Mouse (Mus musculus) v-Abl transformed pro-B cells (cell line): ENCODE measurements at regions not wholly inside any gene's neighbourhood (a gene's known extent, or its start where the extent isn't known, plus 50 kb on each side); places are given as distances from the start of the nearest gene placed in this dataset.
"Not testable (repeated sequence)": the region's sequence is repeated elsewhere in the genome, so short reads cannot be mapped to it uniquely, and the experiment has no call there.

ENCODE experiments used
- in situ Hi-C, 2 experiments: fragments of 400-800 bp; cut with MboI; formaldehyde crosslinking; loops; one replicate each; pipeline ENCODE4 v1.15.1; 2025; ENCODE audit not compliant: unreplicated experiment in 2 of 2

DNA sequence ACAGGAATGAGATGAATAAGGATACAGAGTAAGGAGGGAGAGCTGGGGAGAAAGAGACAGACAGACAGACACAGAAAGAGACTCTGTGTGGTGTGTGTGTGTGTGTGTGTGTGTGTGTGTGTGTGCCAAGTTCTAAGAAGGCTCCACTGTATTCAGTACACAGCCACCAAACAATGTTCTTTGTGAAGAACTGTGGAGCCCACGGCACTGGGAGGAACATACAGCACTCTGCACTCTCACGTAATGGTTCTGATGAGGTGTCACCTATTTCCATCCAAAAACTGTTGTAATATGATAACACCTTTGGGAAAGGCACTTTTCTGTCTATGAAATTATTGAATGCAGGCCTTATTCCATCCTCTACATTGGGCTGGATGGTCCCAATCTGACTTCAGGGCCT, 184.8 kb upstream of the Meox2 start:
- in situ Hi-C loops: no loop called here

DNA sequence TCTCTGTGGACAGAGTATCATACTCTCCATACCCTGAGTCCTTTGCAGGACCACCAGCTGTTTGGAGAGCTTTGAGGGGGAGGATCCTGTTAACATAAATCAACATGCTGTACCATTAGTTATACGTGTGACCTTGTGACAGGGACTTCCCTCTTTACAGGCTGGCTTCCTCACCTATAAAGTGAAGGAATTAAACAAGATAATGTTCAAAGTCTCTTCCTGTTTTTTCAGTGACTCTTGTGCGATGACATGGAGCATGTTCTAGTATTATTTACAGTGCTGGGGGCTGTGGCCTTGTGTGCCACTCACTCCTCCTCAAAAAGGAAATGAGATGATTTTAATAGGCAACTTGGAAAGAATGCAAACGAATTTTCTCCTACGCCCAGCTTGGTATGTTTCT, 182.1 kb upstream of the Meox2 start:
- in situ Hi-C loops: loop anchor here (25.0 kb wide), 4 partner anchors 614 to 1614 kb away; partner anchors contain the start of gene Sostdc1 (in 1 of the 2)

DNA sequence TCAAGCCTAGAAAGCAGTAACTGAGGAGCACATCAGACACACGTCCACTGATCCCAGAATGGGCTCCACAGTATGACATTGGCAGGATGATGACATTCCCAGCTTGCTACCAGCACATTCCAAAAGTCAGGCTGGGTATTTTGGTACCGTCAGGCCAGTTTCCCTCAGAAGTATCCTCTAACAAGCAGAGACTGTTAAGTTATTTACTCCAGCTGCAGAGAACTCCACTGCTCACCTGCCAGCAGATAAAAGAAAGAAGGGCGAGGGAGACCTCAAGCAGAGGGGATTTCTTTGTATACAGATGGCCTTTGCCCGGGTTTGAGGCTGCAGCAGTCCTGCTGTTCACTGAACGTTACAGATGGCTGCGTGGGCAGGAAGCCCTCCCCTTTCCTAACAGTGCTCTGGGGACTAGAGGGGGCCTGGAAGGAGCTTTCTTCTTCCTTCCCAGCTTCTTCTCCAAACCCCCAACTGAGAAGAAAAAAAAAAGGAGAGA, 175.2 kb upstream of the Meox2 start:
- in situ Hi-C loops: loop anchor here (10.0 to 25.0 kb wide), 5 partner anchors 621 to 1621 kb away; partner anchors contain the start of gene Sostdc1 (in 1 of the 2)

DNA sequence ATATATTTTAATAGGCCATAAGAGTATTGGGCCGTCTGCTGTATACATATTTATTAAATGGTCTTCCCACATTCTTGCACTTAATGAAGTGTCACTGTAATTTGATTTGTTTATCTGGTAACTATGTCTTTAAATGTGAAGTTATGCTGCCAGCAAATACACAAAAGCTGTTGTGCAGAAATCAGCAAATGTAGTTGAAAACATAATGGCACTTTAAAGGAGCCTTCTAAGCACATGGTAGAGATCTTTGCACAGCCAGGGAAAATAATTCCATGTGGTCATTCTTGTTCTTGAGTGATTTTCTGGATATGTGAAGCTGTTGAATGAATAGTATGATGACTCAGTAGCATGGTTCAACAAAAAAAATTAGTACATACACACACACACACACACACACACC, 164.4 kb upstream of the Meox2 start:
- in situ Hi-C loops: loop anchor here (25.0 kb wide), 4 partner anchors 632 to 1632 kb away; partner anchors contain the start of gene Sostdc1 (in 1 of the 2)

DNA sequence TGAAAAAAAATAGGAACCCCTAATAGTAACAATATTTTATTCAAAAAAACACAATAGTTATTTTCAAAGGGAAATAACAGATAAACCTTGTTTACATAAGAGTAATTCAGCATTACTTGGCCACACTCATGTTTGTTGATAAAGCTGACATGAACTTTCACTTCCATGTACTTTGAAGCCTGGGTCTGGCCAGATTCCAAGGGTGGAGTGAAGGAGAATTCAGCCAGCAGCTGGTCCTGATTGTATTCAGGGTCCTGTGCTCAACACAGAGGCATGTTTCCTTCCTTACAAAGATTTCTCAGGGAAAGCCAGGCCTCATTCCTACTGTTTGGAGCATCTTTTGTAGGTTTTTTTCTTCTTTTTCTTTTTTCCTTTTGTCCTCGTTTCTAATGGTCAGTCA, 162.4 kb upstream of the Meox2 start:
- in situ Hi-C loops: loop anchor here (25.0 kb wide), 4 partner anchors 634 to 1634 kb away; partner anchors contain the start of gene Sostdc1 (in 1 of the 2)

DNA sequence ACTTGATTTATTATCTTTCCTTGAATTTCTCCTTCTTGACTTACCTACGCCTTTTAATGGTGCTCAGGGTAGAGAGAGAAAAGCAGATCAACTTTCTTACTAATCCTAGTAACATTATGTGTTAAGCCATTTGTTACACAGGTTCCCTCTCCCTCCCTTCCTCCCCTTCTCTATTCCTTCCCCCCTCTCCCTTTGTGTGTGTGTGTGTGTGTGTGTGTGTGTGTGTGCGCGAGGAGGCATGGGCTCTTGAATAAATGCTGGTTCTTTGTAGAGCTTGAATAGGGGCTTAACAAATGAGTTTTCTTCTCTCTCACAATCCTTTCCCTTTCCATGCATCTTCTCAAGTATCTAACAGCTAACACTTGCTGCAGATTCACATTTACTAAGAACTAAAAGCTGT, 160.4 kb upstream of the Meox2 start:
- in situ Hi-C loops: loop anchor here (25.0 kb wide), 4 partner anchors 636 to 1636 kb away; partner anchors contain the start of gene Sostdc1 (in 1 of the 2)

DNA sequence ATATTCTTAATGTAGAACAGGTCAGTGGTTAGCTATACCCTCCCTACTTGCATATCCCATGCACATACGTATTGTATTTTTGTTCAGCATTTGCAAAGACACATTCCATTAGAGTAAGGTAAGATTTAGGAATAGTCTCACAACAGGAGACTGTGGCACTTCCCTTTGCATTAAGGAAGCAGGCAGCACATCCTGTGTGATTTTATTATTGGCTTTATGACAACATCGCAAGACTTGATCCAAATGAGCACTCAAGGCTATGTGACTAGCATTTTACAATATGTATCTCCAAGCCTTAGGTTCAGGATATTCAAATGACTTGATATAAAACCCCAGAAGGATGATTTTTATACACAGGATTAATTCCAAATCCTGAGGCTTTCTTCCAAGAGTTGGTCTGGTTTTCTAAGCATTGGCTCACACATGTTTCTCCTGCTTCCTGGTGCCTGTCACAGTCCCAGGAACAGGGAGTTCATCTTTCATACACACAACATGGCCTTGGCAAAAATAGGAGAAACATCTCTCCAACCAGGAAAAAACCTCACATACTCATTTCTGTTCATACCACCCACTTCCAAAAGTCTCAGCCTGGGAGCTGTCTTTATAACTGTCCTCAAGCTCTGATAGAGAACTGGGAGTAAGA, 159.1 kb upstream of the Meox2 start:
- in situ Hi-C loops: loop anchor here (25.0 kb wide), 4 partner anchors 637 to 1637 kb away; partner anchors contain the start of gene Sostdc1 (in 1 of the 2)

DNA sequence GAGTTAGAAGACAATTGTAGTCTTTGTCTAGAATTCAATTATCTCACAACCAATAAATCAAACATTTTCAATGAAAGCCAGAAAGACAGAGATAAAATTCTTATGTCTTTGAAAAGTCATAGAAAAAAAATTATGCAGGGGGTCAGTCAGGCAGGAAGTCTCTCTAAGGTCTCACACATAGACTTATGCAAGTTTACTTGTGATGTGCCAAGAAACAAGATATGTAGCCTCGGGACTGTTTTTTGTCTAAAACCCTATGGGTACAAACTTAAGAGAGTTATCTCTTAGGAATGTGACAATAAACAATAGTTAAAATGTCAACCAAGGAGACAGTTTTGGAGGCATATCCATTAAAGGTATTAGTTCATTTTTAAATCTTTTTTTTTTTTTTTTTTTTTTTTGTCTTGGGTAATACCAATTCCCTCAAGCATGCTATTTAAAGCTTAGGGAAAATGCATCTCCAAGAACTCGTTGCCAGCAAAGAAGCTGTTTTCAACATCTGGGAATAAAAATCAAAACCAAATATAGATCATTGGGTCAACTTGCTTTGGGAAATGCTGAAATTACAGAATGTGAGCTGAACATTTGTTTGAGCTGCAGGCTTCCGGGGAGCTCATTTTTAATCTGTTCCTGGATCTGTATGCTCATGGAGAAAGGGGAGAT, 133.8 kb upstream of the Meox2 start:
- in situ Hi-C loops: no loop called here

DNA sequence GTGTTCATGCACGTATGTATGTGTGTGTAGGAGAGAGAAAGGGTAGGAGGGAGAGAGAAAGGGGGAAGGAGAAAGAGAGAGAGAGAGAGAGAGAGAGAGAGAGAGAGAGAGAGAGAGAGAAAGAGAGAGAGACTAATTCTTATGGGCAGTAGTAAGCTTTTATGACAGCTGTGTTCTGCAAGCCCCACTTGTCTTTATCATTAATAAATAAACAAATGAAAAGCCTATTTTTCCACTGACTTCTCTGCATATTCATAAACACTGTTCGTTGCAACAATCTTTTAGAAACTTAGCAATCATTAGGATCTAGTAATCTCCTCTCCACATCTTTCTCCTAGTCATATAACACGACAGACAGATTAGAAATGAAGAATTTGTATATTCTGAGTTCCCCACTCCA, 131.2 kb upstream of the Meox2 start:
- in situ Hi-C loops: no loop called here

DNA sequence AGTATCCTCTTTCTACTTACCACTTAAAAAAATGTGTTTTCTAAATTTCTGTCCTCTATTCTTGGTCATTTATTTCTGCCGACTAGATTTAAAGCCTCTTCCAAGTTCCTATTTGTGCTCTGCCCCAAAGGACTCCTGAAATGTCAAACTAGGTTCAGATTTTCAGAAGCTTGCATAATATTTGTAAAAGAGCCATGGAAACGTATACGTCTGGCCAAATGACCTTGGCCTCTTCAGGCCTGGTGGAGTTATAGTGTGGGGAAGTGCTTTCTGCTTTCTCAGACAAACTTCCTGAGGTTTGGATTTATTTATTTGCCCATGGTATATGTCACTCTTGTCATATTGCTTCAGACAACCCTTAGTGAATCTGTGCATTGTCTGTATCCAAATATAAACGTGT, 117.2 kb upstream of the Meox2 start:
- in situ Hi-C loops: no loop called here

DNA sequence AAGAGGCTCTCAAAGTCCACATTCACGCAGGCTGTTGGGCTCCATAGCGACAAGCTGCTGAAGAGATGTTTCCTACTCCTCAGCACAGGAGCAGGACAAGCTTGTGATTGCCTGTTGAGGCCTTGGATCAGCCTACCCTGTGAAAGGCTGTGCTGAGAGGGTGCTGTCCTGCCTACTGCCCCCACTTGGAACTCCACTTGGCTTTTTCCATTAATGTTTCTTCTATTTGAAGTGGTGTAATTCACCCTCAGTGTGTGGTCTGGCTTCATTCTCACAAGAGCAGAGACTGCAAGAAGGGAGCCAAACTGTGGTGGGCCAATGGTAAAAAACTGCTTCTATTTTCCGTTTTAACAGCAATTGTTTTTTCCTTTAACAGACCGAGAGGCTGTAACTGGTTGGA, 116.4 kb upstream of the Meox2 start:
- in situ Hi-C loops: no loop called here

DNA sequence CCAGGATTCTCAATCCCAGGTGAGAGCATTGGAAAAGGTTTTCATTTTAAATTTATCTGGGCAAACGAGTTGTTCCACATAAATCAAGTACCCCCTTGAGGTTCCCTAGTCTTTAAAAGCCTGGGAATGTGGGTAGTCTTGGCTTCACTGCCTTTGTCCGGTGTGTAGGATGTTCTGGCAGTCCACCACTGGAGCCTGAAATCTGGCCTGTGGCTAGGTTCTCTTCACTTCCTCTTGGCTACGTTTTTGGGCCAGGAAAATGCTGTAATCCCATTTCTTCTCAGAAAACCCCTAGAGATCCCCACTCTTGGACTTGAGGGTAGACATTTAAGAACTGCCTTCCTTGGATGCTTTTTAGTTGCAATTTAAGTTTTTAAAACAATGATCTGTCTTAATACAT, 106.9 kb upstream of the Meox2 start:
- in situ Hi-C loops: no loop called here

DNA sequence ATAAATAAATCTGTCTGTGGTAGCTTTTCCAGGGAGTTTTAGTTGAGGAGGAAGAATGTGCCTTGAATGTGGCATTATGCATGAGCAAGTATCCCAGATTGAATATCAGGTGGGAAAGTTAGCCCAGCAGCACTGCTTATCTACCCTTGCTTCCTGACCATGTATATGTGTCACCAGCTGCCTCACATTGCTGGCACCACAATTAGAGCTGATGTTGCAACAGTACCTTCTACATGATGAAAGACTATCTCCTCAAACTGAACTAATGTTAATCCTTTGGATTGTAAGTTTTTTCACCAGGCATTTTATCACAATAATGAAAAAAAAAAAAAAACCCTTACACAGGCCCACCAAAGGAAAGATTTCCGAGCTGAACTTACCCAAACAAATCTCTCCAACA, 103.1 kb upstream of the Meox2 start:
- in situ Hi-C loops: no loop called here

DNA sequence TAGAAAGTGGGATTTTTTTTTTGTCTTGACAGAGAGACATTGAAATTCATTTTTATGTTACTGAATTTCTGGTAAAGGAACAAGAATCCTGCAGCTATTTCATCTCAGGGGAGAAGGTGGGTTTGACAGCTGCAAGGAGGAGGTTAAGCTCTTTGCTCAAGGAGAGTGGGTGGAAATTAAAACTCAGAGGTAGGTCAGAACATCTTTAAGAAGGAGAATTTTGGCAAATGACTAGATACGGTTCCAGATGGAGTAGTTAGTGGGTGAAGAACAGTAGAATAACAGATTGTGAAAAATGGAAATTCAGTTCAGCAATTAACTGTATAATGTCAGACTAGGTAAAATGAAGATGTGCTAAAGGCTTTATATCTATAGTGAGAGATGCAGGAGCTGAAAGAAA, 98.0 kb upstream of the Meox2 start:
- in situ Hi-C loops: no loop called here

DNA sequence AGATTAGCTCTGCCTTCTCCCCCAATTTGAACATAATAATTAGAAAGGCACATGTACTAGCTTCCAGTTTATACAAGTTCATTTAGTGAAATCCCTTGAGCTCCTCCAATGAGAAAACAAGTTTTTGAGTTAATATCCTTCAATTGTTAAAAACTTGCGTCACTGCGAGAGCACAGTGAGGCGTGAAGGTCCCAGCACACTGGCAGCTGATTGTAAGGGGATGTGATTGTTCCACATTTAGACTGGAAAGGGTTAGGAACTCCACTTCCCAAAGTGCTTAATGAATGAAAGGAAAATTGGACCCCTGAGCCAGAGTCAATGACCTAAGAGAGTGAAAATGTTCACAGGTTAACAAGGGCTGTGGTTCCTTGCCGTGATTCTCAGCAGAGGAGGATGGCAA, 93.9 kb upstream of the Meox2 start:
- in situ Hi-C loops: no loop called here

DNA sequence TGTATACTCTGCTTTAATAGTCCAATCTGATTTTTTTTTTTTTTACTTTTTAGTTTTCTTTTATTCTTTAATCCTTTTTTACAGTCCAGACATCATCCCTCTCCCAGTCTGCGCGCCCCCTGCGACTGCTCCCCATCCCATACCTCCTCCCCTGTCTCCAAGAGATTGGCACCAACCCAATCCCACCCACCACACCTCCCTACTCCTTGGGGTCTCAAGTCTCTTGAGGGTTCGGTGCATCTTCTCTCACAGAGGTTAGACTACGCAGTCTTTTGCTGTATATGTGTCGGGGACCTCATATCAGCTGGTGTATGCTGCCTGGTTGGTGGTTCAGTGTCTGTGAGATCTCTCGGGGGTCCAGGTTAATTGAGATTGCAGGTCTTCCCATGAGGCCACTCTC, 93.4 kb upstream of the Meox2 start:
- in situ Hi-C loops: not testable (repeated sequence)

DNA sequence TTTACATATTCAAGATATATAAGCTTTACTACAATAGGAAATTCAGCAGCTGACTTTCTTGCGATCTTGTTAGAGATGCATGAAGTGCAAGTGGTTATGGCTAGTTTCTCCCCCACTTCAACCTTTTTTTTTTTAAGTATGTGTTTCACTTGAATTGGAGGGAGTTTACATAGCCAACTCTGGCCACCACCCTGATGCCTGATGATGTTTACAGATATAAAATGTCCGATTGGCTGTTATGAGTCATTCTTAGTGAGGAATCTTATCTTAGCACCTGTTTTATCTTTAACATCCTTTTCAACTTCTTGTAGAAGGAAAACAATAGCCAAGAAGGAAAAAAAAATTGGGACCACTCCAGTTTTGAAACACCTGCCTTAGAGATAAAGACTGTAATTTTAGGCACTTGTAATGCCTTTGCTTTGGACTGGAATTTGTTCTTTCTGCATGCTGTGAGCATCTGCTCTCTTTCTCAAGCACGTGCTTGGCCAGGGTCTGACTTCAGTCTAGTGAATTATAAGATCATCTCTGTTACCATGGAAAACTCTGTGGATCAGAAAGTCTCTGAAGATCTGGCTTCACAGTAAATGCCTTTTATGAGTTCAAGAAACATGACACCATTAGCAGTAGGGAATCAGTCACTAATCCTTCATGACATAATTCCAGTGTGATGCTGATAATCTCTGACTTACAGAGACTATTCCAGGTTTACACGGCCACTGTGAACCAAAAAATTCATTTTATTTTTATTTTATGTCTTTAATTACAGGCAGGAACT, 92.7 kb upstream of the Meox2 start:
- in situ Hi-C loops: no loop called here

DNA sequence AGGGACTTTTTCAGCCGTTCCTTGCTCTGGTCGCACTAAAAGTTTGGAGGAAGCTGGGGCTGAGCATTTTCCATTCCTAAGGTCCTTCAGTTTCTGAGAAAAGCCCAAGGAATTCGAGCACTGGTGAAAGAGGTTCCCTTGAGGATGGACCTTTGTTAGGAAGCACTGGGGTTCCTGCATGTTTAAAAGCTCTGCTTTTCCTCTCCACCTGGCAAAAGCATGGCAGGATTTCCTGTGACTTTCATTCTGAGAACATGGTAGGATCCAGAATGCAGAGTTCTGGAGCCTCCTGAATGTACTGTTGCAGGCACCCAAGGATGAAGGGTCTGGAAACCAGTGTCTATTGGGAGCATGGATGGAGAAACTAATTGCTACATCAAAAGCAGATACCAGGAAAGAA, 61.1 kb upstream of the Meox2 start:
- in situ Hi-C loops: no loop called here

DNA sequence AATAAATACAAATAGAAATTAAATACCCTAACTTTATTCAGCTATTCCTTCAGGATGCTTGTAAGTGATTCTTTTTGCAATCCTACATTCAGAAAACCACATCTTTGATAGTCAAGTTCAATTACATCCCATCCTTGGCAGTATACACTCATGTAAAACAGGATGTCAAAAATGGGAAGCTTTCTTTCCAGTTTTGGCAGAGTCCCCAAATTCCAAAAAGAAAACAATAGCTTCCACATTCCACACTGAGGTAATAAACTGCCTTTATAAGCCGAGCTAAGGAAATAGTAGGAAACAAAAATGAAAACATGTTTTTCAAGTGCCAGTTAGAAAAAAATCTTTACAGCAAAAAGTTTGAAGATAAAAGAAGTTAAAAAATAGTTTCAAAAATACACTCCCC, 57.7 kb upstream of the Meox2 start:
- in situ Hi-C loops: no loop called here

DNA sequence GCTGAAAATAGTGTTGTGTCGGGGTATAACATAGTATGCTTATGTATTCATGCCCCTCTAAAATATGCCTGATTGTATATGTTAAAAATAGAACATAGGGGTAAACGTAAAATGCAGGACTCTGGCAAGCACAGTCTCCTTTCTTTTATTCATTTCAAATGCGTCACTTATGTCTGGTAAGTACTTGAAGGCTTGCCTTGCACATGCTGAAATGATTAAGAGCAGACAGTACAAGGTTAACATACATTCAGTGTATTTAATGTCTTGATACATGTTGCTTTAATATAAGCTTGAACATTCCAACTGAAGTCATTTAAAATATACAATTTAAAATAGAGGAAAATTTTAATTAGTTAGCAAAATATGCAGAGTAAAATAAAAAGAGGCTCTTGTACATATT, 50.9 kb upstream of the Meox2 start:
- in situ Hi-C loops: no loop called here
